Mouse (Mus musculus): ENCODE results near the gene Hist2h2ab.

DNA sequence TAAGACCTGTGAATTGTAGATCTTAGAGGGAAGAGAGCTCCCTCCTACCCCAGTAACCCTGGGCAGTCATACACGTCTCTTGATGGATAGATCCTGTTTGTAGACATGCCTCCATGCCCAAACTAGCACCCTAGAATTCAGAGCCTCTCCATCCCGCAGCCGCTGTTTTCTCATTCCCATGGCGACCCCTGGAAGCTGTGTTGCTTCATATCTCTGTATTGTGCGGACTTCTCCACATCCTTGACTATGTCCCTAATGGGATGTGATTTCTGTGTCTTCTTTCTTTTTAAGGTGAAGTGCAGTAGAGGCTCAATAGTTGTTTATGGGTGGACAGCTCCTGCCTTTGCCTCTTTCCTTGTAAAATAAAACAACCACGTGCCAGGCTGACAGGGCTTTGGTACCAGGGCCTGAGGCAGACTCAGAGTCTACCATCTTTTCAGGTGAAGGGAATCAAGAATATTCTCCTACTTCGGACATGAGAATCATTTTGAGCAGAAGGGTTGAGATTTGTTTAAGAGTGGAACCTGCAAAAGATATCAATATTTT is 44.8 kb downstream of the Hist2h2ab start:
- TF ChIP-seq POLR2A (IDR thresholded peaks at IDR 0.05; ENCODE audit: borderline replicate concordance, extremely low read depth, low read depth, low read length) (no peak), CTCF (IDR thresholded peaks at IDR 0.05; ENCODE audit: insufficient read depth, low read length) (no peak)
